ENCODE assay signal across 25 mouse cellular contexts in the genomic region with DNA sequence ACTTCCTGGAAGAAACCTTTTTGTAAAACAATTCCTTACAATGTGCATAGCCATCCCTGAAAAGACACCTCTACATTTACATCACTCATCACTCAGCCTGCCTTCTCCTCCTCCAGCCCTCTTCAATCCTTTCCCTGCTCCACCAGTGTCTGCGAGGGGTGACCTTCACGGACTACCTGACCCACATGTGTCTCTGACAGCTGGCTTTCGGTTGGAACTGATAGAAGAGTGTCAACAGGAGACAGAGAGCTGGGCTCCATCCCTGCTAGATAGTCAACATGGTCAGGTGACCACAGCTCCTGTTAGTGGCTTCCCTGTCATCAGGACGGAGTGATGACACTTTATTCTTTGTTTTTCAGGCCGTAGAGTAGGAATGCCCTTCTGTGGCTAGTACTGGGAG.
"Had no signal": no experiment of that assay in that cellular context is flagged by ENCODE, and none has a peak within 500 bp of the region (broad histone marks: within the 10 kb centered on the region; RNA-seq: fewer than 3 reads in every experiment).

No protein-coding gene starts in this region.

- H3K4me2 ChIP-seq: heart, embryonic 13.5 days; hindbrain, embryonic 12.5 days; hindbrain, embryonic 14.5 days; limb, embryonic 12.5 days; liver, embryonic 11.5 days; liver, embryonic 13.5 days; liver, embryonic 15.5 days had no signal

- H3K27ac ChIP-seq: gastrocnemius, adult 2 months; hindbrain, embryonic 10.5 days; hindbrain, embryonic 12.5 days; hindbrain, embryonic 14.5 days; layer of hippocampus, adult 2 months; left cerebral cortex, adult 2 months; limb, embryonic 10.5 days; limb, embryonic 12.5 days; liver, embryonic 13.5 days; liver, embryonic 15.5 days had no signal

- H3K27me3 ChIP-seq: heart, embryonic 13.5 days; hindbrain, embryonic 12.5 days; limb, embryonic 12.5 days; liver, embryonic 13.5 days; liver, embryonic 15.5 days had no signal

- DNase-seq: gastrocnemius, adult 2 months; gastrocnemius, postnatal 10 days; gastrocnemius, postnatal 25 days; heart, postnatal 4 days; kidney, adult 18-20 months; kidney, adult 8-10 months; kidney, postnatal 25 days; kidney, postnatal 4 days; liver; liver, embryonic 13.5 days; liver, postnatal 0 days had no signal

- ATAC-seq: forebrain, embryonic 16.5 days; hindbrain, embryonic 16.5 days; inflammation-experienced regulatory T-cells, adult 6 months; intestine, postnatal 0 days; liver, postnatal 0 days had no signal

- H3K9me3 ChIP-seq: heart, embryonic 13.5 days; hindbrain, embryonic 10.5 days; hindbrain, embryonic 12.5 days; limb, embryonic 10.5 days; limb, embryonic 12.5 days; liver, embryonic 13.5 days; liver, embryonic 15.5 days had no signal

- H3K9ac ChIP-seq: heart, embryonic 13.5 days; hindbrain, embryonic 12.5 days; hindbrain, embryonic 14.5 days; limb, embryonic 12.5 days; liver, embryonic 13.5 days; liver, embryonic 15.5 days; liver, postnatal 0 days had no signal

- H3K4me3 ChIP-seq: gastrocnemius, adult 2 months; heart, embryonic 13.5 days; hindbrain, embryonic 10.5 days; hindbrain, embryonic 12.5 days; layer of hippocampus, adult 2 months; left cerebral cortex, adult 2 months; limb, embryonic 10.5 days; limb, embryonic 12.5 days; liver, embryonic 13.5 days; liver, embryonic 15.5 days had no signal

- H3K4me1 ChIP-seq: hindbrain, embryonic 10.5 days; hindbrain, embryonic 12.5 days; limb, embryonic 10.5 days; limb, embryonic 12.5 days; liver, embryonic 13.5 days; liver, embryonic 15.5 days had no signal

- H3K36me3 ChIP-seq: heart, embryonic 13.5 days; hindbrain, embryonic 10.5 days; hindbrain, embryonic 12.5 days; limb, embryonic 10.5 days; limb, embryonic 12.5 days; liver, embryonic 13.5 days; liver, embryonic 15.5 days had no signal
